Mouse (Mus musculus) CH12.LX (cell line): ENCODE data around the gene Ubr4.

Source experiments
- CTCF ChIP-seq, 2 experiments: IDR thresholded peaks in 1 of 2; conservative IDR thresholded peaks in 1 of 2; 2 replicates each; pipeline ENCODE4 v1.5.1; 2011 to 2012; ENCODE audit warnings: low read depth in 2 of 2, low read length in 2 of 2, improper control_type of control experiment in 1 of 2, inconsistent platforms in 1 of 2, mild to moderate bottlenecking in 1 of 2, moderate library complexity in 1 of 2
- ELF1 ChIP-seq: IDR thresholded peaks from 2 replicates; pipeline ENCODE4 v1.6.1; 2014; ENCODE audit warnings: low read depth, mild to moderate bottlenecking, inconsistent platforms, low read length, improper control_type of control experiment
- EP300 ChIP-seq: IDR thresholded peaks from 2 replicates; pipeline ENCODE4 v1.6.1; 2011; ENCODE audit warnings: low read length, improper control_type of control experiment
- HCFC1 ChIP-seq: IDR thresholded peaks from 2 replicates; pipeline ENCODE4 v1.6.1; 2012; ENCODE audit warnings: low read depth, mild to moderate bottlenecking, inconsistent platforms, low read length, improper control_type of control experiment
- MAX ChIP-seq: IDR thresholded peaks from 2 replicates; pipeline ENCODE4 v1.6.1; 2011; ENCODE audit warnings: low read length, improper control_type of control experiment
- POLR2A ChIP-seq: IDR thresholded peaks from 2 replicates; pipeline ENCODE4 v1.6.1; 2011; ENCODE audit warnings: low read depth, mild to moderate bottlenecking, improper control_type of control experiment, low read length
- POLR2AphosphoS2 ChIP-seq: IDR thresholded peaks from 2 replicates; pipeline ENCODE4 v1.6.1; 2011; ENCODE audit warnings: low read depth, low read length, improper control_type of control experiment
- RCOR1 ChIP-seq: conservative IDR thresholded peaks from 2 replicates; pipeline ENCODE4 v1.6.1; 2012; ENCODE audit warnings: low read depth, mild to moderate bottlenecking, inconsistent platforms, low read length, improper control_type of control experiment
- SMC3 ChIP-seq: IDR thresholded peaks from 2 replicates; pipeline ENCODE4 v1.6.1; 2011; ENCODE audit warnings: low read depth, low read length, improper control_type of control experiment
- TBP ChIP-seq: conservative IDR thresholded peaks from 2 replicates; pipeline ENCODE4 v1.6.1; 2011; ENCODE audit warnings: low read depth, low read length, improper control_type of control experiment

GRCm38 (mm10) chr4:139442391-139443355 is 90.3 kb downstream of the Ubr4 start:
- TF ChIP-seq RCOR1 (no peak), EP300 (no peak), MAX (no peak), POLR2A (no peak), CTCF (conservative IDR thresholded peaks at IDR 0.05 in 1 of 2, IDR thresholded peaks at IDR 0.05 in 1 of 2; ENCODE audit: low read depth in 2 of 2, low read length in 2 of 2) (no peak), POLR2AphosphoS2 (no peak), SMC3 (no peak), ELF1 (no peak), TBP (no peak), HCFC1 (no peak)
